Mouse (Mus musculus): ENCODE measurements around the gene Tead3. TPM values are rescaled to one million over a fixed set of nuclear protein-coding genes. Genes with fewer than 3 reads are reported as not detected.

The Tead3 gene
- polyA plus RNA-seq, 1 experiment from 2014 or later: 11.0 TPM

Other genes starting within 250 kb of the Tead3 start
- 17.7 and 19.2 TPM in 2 replicates for gene Scube3, start 208.7 kb downstream of the Tead3 start, polyA plus RNA-seq (2015; fragmentation: Nextera tagmentation; extraction: Ambion mirVana)
- 36.3 and 40.1 TPM in 2 replicates for gene Zfp523, start 173.7 kb downstream of the Tead3 start, polyA plus RNA-seq (2015; fragmentation: Nextera tagmentation; extraction: Ambion mirVana)
- gene Def6, start 143.0 kb downstream of the Tead3 start, polyA plus RNA-seq (2015; fragmentation: Nextera tagmentation; extraction: Ambion mirVana): 6.7 and 7.5 TPM in 2 replicates
- gene Ppard, start 118.1 kb downstream of the Tead3 start, polyA plus RNA-seq (2015; fragmentation: Nextera tagmentation; extraction: Ambion mirVana): 2.3 and 2.7 TPM in 2 replicates
- gene Fance, start 37.3 kb downstream of the Tead3 start, polyA plus RNA-seq (2015; fragmentation: Nextera tagmentation; extraction: Ambion mirVana): 28.4 and 33.7 TPM in 2 replicates
- 643 and 689 TPM in 2 replicates for gene Rpl10a, start 22.3 kb downstream of the Tead3 start, polyA plus RNA-seq (2015; fragmentation: Nextera tagmentation; extraction: Ambion mirVana)
- gene Tulp1, start 14.4 kb upstream of the Tead3 start, polyA plus RNA-seq (2015; fragmentation: Nextera tagmentation; extraction: Ambion mirVana): 5.6 and 6.4 TPM in 2 replicates
- 31.1 and 35.0 TPM in 2 replicates for gene Fkbp5, start 166.7 kb upstream of the Tead3 start, polyA plus RNA-seq (2015; fragmentation: Nextera tagmentation; extraction: Ambion mirVana)
- gene Armc12, start 180.0 kb upstream of the Tead3 start, polyA plus RNA-seq (2015; fragmentation: Nextera tagmentation; extraction: Ambion mirVana): not detected in 2 replicates
- gene Clpsl2, start 198.6 kb upstream of the Tead3 start, polyA plus RNA-seq (2015; fragmentation: Nextera tagmentation; extraction: Ambion mirVana): not detected in 2 replicates
- gene Clps, start 209.9 kb upstream of the Tead3 start, polyA plus RNA-seq (2015; fragmentation: Nextera tagmentation; extraction: Ambion mirVana): 0.78 and 2.6 TPM in 2 replicates
- 0.54 and 0.91 TPM in 2 replicates for gene Lhfpl5, start 224.8 kb upstream of the Tead3 start, polyA plus RNA-seq (2015; fragmentation: Nextera tagmentation; extraction: Ambion mirVana)

Measured in kidney, embryonic 15.5 days (tissue).